Mouse (Mus musculus) fat pad, adult 2 months (tissue): ENCODE results near the gene Abt1.

Experiments
- DNase-seq: peaks from one replicate; pipeline ENCODE4 v3.0.0-alpha.2; 2011; ENCODE audit warnings: low read depth, low spot score; ENCODE audit errors: extremely low read depth

Gene Abt1

DNA sequence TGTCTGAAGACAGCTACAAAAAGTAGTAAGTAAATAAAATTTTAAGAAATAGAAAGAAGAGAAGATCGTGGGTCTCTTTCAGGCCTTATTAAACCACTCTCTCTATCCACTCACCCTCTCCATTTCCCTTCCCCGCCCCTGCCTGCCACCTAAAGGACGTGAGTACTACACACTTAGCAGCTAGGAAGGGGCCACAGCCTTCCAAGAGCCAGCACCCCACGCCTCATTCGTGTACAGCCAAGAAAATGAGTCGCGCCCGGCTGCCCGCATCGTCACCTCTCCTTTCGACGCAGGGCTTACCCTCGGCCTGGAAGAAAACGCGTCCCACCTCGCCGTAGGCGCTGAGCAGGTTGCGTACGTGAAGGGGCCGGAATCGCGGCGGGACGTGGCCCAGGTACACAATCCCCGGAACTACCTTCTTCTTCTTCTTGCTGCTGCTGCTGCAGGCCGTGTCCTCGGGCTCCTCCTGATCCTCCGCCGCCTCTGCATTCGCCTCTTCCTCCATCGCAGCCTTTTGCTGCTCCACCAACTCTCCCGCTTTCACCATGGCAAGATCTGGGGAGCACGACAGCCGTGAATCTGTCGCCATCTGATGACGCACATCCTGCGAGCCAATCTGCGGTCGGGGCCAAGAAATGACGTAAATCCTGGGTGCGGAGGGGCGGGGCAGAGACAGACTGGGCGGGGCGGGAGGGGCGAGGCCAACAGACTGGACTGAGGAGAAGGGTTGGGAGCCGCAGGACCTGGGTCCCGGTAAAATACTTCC is at the start of gene Abt1:
TSS of gene Abt1 (minus strand) at position 581 of the 766 bp plus-strand sequence.
- no peak for DNase-seq

- DNase-seq, result no peak
Observed at GRCm38 (mm10) chr13:23466911-23467310, 43.2 kb upstream of the Abt1 start.

- DNase-seq, result no peak
Observed at GRCm38 (mm10) chr13:23466306-23466705, 42.6 kb upstream of the Abt1 start.

- DNase-seq, result no peak
Observed at GRCm38 (mm10) chr13:23465600-23466109, 42.0 kb upstream of the Abt1 start, which contains the start of gene Btn1a1. TSS of gene Btn1a1 (minus strand) at chr13:23465901.

- no peak for DNase-seq
Observed at GRCm38 (mm10) chr13:23464841-23465366, 41.2 kb upstream of the Abt1 start.

- no peak for DNase-seq
Observed at GRCm38 (mm10) chr13:23464224-23464637, 40.6 kb upstream of the Abt1 start.

- no peak for DNase-seq
Observed at GRCm38 (mm10) chr13:23463381-23464223, 39.9 kb upstream of the Abt1 start.

- DNase-seq, result no peak
Observed at GRCm38 (mm10) chr13:23462669-23463068, 39.0 kb upstream of the Abt1 start.

- no peak for DNase-seq
Observed at GRCm38 (mm10) chr13:23462063-23462462, 38.4 kb upstream of the Abt1 start.

DNA sequence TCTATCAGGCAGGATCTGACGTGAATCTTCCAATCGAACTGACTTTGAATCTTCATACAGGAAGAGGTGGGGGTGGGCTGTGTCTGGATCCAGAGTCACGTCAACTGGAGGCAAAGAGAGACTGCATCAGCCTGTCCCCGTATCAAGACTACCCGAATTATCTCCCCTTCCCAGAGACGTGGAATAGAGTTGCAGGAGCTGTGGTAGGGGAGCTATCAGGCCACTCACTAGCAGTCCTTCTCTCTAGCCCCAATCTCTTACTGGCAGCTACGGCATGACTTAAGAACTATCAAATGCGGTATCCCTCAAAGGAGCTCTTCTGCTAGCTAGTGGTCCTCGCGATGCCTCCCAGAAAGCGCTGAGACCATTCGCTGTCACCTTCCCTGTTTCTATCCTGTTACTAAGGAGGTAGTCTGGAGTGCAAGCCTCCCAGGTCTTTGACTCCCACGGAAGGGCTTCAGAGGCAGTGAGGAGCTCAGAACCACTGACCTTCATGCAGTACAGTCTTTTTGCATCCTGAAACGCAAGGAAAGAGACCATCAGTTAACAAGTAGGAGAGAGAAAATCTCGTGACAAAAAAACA is 35.7 kb upstream of the Abt1 start:
- DNase-seq, result no peak

DNA sequence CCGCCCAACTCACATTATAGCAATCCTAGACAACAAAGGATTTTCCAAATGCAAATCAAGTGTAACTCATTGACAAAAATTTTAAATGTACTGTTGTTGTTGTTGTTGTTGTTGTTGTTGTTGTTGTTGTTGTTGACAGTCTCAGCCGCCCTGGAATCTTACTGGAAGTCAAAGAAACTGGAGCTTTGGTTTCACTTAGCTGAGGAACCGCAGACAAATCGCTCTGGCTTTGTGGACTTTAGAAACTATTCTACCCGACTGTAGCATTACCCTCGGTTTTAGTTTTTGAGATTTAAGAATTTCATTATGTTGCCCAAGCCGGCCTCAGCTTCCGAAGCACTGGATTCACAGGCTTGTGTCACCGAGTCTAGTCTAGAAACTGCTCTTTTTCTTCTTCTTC is 30.3 kb upstream of the Abt1 start:
- no peak for DNase-seq

GRCm38 (mm10) chr13:23453362-23453862 is 29.7 kb upstream of the Abt1 start:
- DNase-seq, result no peak

DNA sequence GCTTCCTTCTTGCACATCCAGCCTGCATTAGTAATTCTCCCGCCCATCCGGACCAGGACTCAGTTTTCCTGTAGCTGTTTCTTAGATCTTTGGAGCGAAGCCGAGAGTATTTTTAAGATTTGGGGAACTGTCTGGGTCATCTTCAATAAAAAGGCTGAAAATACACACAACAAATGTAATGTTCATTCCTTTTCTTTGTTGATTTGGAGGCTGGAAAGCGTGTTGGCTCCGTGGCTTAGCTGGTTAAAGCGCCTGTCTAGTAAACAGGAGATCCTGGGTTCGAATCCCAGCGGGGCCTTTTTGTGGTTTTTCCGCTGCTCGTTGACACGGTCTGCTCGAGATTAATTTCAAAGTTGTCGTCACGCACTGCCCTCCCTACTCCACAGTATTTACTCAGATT is 26.7 kb upstream of the Abt1 start:
- no peak for DNase-seq

- DNase-seq, result no peak
Observed at GRCm38 (mm10) chr13:23449235-23450095, 25.8 kb upstream of the Abt1 start.

DNA sequence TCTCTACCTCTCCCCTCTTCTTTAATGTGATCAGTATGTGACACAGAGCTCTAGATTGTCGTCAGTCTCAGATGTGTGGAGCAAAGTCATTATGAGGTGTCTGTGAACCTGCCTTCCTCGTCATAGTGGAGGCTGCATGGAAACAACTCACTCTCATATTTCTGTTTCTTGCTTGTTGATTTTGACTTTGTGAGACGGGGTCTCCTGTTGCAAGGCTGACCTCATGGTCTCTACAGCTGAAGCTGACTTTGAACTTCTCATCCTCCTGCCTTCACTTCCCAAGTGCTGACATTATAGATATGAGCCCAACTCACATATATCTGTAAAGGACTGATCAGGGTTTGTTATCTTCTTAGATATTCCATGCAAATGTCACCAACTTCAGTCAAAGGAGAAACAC is 25.1 kb upstream of the Abt1 start:
- DNase-seq, result no peak

DNA sequence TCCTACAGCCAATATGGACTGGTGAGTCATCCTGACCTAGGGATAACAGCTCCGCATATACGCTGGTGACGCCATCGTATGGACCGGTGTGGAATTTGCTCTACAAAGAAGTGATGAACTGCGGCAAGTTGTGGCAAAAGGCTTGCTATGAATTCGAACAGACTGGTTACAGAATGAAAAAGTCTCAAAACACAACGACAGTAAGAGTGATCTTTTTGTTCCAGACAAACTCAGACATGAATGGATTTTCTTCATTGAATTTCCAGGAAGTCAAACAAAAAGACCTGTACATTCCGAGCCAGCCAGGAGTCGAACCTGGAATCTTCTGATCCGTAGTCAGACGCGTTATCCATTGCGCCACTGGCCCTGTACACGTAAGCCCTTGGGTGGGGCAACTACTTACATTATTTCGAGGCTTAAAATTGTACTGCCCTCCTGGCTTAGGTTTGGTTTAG is 22.9 kb upstream of the Abt1 start:
- no peak for DNase-seq

- no peak for DNase-seq
Observed at GRCm38 (mm10) chr13:23445561-23446320, 22.1 kb upstream of the Abt1 start.

- no peak for DNase-seq
Observed at GRCm38 (mm10) chr13:23445156-23445555, 21.5 kb upstream of the Abt1 start.

GRCm38 (mm10) chr13:23444451-23444850 is 20.8 kb upstream of the Abt1 start:
- no peak for DNase-seq
